Mouse (Mus musculus): ENCODE data around the gene 1110059E24Rik. TPM values are rescaled to one million over a fixed set of nuclear protein-coding genes. Genes with fewer than 3 reads are reported as not detected.
A peak's percentile ranks its signal among the peaks of the same experiment; 100 is the strongest.

1110059E24Rik gene
- polyA plus RNA-seq, 1 experiment from 2014 or later = 74.2 TPM

DNA sequence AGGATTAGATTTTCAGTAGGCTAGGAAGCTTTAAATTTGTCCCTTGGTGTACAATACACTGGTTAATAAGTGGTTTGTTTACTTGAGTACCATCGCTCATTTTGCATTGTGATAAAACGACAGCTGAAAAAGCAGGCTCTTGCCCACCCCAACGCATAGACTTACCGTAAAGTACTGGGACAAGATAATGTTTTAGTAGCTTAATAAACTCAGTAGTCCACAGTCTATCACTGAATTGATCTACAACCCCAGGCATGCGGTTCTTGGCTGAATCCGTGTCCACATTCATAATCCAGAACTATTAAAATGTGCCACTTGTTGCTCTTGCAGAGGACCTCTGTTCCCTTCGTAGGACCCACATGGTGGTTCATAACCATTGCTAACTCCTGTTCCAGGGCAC, 2.0 kb upstream of the 1110059E24Rik start:
- Histone ChIP-seq H3K9ac (replicated peaks; ENCODE audit: low read length) (no peak overlapping the region), H3K9me3 (replicated peaks; ENCODE audit: control insufficient read depth, low read length) (no peaks in the 10 kb centered on the region)
- 81% methylated on average over 7 of the region's 7 CpGs for WGBS

DNA sequence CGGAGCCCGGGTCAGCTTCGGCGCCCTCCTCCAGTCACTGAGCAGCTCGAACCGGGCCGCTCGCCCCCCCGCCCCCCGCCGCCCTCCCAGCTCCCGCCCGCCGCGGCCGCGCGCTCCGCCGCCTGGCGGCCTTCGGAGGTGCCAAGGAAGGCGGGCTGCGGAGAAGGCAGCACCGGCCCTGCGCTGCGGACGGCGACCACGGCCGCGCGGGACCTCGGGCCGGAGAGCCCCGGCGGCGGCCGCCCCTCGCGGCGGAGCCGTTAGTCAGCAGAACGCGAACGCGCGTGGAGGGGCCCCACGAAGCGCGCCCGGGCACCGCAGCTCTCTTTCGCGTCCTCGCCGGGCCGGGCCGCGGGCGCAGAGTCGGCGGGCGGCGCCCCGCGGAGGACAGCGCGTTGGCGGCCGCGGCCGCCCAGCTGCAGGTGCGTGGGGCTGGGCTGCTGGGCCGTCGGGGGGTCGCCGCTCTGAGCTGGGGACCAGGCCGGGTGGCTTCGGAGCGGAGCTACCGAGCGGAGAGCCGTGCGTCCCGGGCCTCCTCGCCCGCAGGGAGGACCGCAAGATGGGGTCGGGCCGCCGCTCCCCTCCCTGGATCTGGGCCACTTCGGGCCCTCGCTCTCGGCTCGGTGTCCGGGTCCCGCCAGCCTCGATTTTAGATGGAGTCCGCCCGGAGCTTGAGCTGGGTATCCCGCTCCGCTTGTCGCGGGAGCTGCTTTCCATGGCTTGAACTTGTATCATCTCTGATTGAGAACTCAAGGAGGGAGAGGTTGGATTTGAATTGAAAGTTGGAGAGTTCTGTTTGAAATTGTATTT, 601 bp upstream of the 1110059E24Rik start, which contains the start of gene Abhd17b:
Gene Abhd17b (plus strand): TSS at position 14 of the 810 bp plus-strand sequence.
- Histone ChIP-seq H3K27me3 (ENCODE audit: control insufficient read depth, insufficient read depth, low read length) (no peaks in the 10 kb centered on the region), H3K4me1 (ENCODE audit: control insufficient read depth, insufficient read depth, low read length) (no peaks in the 10 kb centered on the region), H3K9ac (replicated peaks; ENCODE audit: low read length) (peak within 1 kb of the TSS; percentile 90), H3K4me2 (ENCODE audit: low read depth, low read length) (peak within 1 kb of the TSS; percentile 64), H3K4me3 (ENCODE audit: low read depth, low read length) (peak within 1 kb of the TSS; percentile 88), H3K9me3 (replicated peaks; ENCODE audit: control insufficient read depth, low read length) (no peaks in the 10 kb centered on the region), H3K27ac (replicated peaks; ENCODE audit: low read depth, low read length) (peak within 1 kb of the TSS; percentile 97), H3K36me3 (replicated peaks; ENCODE audit: control insufficient read depth, insufficient read depth, low read depth, low read length) (no peaks in the 10 kb centered on the region)
- WGBS = 0% methylated on average over 52 of the region's 105 CpGs
- ATAC-seq (replicated peaks; ENCODE audit: insufficient number of reproducible peaks, low FRiP score, low TSS enrichment, low read depth) (peak; percentile 57), DNase-seq (ENCODE audit: low spot score) (peak; percentile 64)

More for the DNA sequence above, 2.0 kb upstream of the 1110059E24Rik start:
- Histone ChIP-seq H3K27me3 (ENCODE audit: control insufficient read depth, insufficient read depth, low read length) (no peaks in the 10 kb centered on the region), H3K27ac (replicated peaks; ENCODE audit: low read depth, low read length) (no peak overlapping the region), H3K4me2 (ENCODE audit: low read depth, low read length) (peak overlapping the region; percentile 34; the same call in 1 of the 2 replicates), H3K4me3 (ENCODE audit: low read depth, low read length) (peak overlapping the region; percentile 88), H3K36me3 (replicated peaks; ENCODE audit: control insufficient read depth, insufficient read depth, low read depth, low read length) (no peaks in the 10 kb centered on the region), H3K4me1 (ENCODE audit: control insufficient read depth, insufficient read depth, low read length) (no peaks in the 10 kb centered on the region)
- no peak for ATAC-seq (replicated peaks; ENCODE audit: insufficient number of reproducible peaks, low FRiP score, low TSS enrichment, low read depth)
- no peak for DNase-seq (ENCODE audit: low spot score)

GRCm38 (mm10) chr19:21651664-21652063, 1.1 kb downstream of the 1110059E24Rik start:
- Histone ChIP-seq H3K4me1 (ENCODE audit: control insufficient read depth, insufficient read depth, low read length) (no peaks in the 10 kb centered on the region), H3K4me2 (ENCODE audit: low read depth, low read length) (peak overlapping the region; percentile 64), H3K4me3 (ENCODE audit: low read depth, low read length) (peak overlapping the region; percentile 88), H3K36me3 (replicated peaks; ENCODE audit: control insufficient read depth, insufficient read depth, low read depth, low read length) (no peaks in the 10 kb centered on the region), H3K27ac (replicated peaks; ENCODE audit: low read depth, low read length) (no peak overlapping the region), H3K9me3 (replicated peaks; ENCODE audit: control insufficient read depth, low read length) (no peaks in the 10 kb centered on the region), H3K9ac (replicated peaks; ENCODE audit: low read length) (peak overlapping the region; percentile 71; the same call in 1 of the 2 replicates), H3K27me3 (ENCODE audit: control insufficient read depth, insufficient read depth, low read length) (no peaks in the 10 kb centered on the region)
- WGBS = 37% methylated on average over 6 of the region's 6 CpGs
- peak; percentile 11 for DNase-seq (ENCODE audit: low spot score)
- ATAC-seq (replicated peaks; ENCODE audit: insufficient number of reproducible peaks, low FRiP score, low TSS enrichment, low read depth) = no peak

DNA sequence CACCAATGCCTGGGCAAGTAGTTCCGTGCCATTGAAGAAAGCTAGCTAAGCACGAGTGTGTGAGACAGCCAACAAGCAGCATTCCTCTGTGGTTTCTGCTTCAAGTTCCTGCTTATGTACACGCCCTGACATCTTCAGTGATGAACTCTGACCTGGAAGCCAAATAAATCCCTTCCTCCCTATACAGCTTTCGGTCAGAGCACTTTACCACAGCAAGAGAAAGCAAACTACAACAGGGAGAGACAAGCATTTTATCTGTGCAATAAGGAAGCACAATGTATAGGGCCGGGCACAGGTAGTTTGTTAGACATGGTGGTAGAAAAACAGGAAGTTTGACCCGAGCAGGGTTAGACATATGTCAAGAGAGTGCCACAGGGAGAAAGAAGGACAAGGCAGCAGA, 6.6 kb downstream of the 1110059E24Rik start:
- Histone ChIP-seq H3K9me3 (replicated peaks; ENCODE audit: control insufficient read depth, low read length) (no peaks in the 10 kb centered on the region), H3K27ac (replicated peaks; ENCODE audit: low read depth, low read length) (no peak overlapping the region), H3K9ac (replicated peaks; ENCODE audit: low read length) (no peak overlapping the region), H3K4me1 (ENCODE audit: control insufficient read depth, insufficient read depth, low read length) (no peaks in the 10 kb centered on the region), H3K4me2 (ENCODE audit: low read depth, low read length) (no peak overlapping the region), H3K36me3 (replicated peaks; ENCODE audit: control insufficient read depth, insufficient read depth, low read depth, low read length) (no peaks in the 10 kb centered on the region), H3K4me3 (ENCODE audit: low read depth, low read length) (no peak overlapping the region), H3K27me3 (ENCODE audit: control insufficient read depth, insufficient read depth, low read length) (no peaks in the 10 kb centered on the region)
- no peak for DNase-seq (ENCODE audit: low spot score)
- 78% methylated on average over 6 of the region's 6 CpGs for WGBS
- ATAC-seq (replicated peaks; ENCODE audit: insufficient number of reproducible peaks, low FRiP score, low TSS enrichment, low read depth) = no peak

- Histone ChIP-seq H3K9ac (replicated peaks; ENCODE audit: low read length) (no peak overlapping the region), H3K9me3 (replicated peaks; ENCODE audit: control insufficient read depth, low read length) (no peaks in the 10 kb centered on the region), H3K4me1 (ENCODE audit: control insufficient read depth, insufficient read depth, low read length) (no peaks in the 10 kb centered on the region), H3K4me2 (ENCODE audit: low read depth, low read length) (no peak overlapping the region), H3K4me3 (ENCODE audit: low read depth, low read length) (no peak overlapping the region), H3K27ac (replicated peaks; ENCODE audit: low read depth, low read length) (no peak overlapping the region), H3K27me3 (ENCODE audit: control insufficient read depth, insufficient read depth, low read length) (no peaks in the 10 kb centered on the region), H3K36me3 (replicated peaks; ENCODE audit: control insufficient read depth, insufficient read depth, low read depth, low read length) (no peaks in the 10 kb centered on the region)
- WGBS = 74% methylated on average over 4 of the region's 4 CpGs
- ATAC-seq (replicated peaks; ENCODE audit: insufficient number of reproducible peaks, low FRiP score, low TSS enrichment, low read depth) (no peak), DNase-seq (ENCODE audit: low spot score) (no peak)
Measured at GRCm38 (mm10) chr19:21645301-21645700, 7.5 kb downstream of the 1110059E24Rik start.

DNA sequence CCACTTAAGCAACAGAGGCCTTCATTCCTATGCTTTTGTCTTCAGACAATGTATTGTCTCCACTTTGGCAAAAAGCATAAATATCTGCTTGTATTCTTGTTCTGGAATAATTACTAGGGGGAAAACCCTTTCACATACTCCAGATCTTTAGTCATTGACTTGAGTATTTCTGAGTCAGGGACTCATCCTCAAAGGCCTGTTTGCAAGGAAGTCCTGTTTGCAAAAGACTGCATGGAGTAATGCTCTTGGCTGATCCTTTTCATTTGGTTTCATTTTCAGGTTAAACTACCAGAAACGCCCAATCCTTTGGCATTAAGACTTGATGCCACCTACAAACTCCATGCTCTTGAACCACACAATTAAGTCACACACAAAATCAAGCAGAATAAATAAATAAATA, 8.8 kb downstream of the 1110059E24Rik start:
- DNase-seq (ENCODE audit: low spot score) (no peak), ATAC-seq (replicated peaks; ENCODE audit: insufficient number of reproducible peaks, low FRiP score, low TSS enrichment, low read depth) (no peak)
- no peaks in the 10 kb centered on the region for H3K9me3 ChIP-seq (replicated peaks; ENCODE audit: control insufficient read depth, low read length)
- H3K27ac ChIP-seq (replicated peaks; ENCODE audit: low read depth, low read length) = no peak overlapping the region
- WGBS = 80% methylated on average over 1 of the region's 1 CpGs
- H3K27me3 ChIP-seq (ENCODE audit: control insufficient read depth, insufficient read depth, low read length) = no peaks in the 10 kb centered on the region
- H3K36me3 ChIP-seq (replicated peaks; ENCODE audit: control insufficient read depth, insufficient read depth, low read depth, low read length) = no peaks in the 10 kb centered on the region
- H3K4me3 ChIP-seq (ENCODE audit: low read depth, low read length) = no peak overlapping the region
- H3K4me1 ChIP-seq (ENCODE audit: control insufficient read depth, insufficient read depth, low read length) = no peaks in the 10 kb centered on the region
- no peak overlapping the region for H3K9ac ChIP-seq (replicated peaks; ENCODE audit: low read length)
- H3K4me2 ChIP-seq (ENCODE audit: low read depth, low read length) = no peak overlapping the region

DNA sequence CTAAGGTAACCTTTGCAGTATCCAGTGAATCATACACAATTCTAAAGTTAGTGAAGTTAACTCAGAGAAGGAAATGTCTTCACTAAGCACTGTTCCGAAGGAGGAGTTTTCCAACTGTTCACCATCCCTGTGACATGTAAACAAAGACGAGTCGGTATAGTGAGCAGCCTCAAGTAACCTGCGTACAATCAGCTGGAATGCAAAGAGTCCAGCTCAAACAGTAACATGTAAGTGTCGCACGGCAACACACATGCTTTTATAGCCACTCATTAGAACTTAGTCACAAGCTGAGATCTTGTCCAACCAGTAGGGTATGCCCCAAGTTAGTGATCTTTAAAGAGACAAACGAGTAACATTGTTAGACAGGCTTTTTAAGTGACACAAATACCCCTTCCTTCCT, 15.1 kb downstream of the 1110059E24Rik start:
- 82% methylated on average over 7 of the region's 7 CpGs for WGBS
- Histone ChIP-seq H3K27ac (replicated peaks; ENCODE audit: low read depth, low read length) (no peak overlapping the region), H3K27me3 (ENCODE audit: control insufficient read depth, insufficient read depth, low read length) (no peaks in the 10 kb centered on the region), H3K36me3 (replicated peaks; ENCODE audit: control insufficient read depth, insufficient read depth, low read depth, low read length) (no peaks in the 10 kb centered on the region), H3K4me1 (ENCODE audit: control insufficient read depth, insufficient read depth, low read length) (no peaks in the 10 kb centered on the region), H3K4me3 (ENCODE audit: low read depth, low read length) (no peak overlapping the region), H3K4me2 (ENCODE audit: low read depth, low read length) (no peak overlapping the region), H3K9me3 (replicated peaks; ENCODE audit: control insufficient read depth, low read length) (no peaks in the 10 kb centered on the region), H3K9ac (replicated peaks; ENCODE audit: low read length) (no peak overlapping the region)
- no peak for DNase-seq (ENCODE audit: low spot score)
- ATAC-seq (replicated peaks; ENCODE audit: insufficient number of reproducible peaks, low FRiP score, low TSS enrichment, low read depth) = no peak

GRCm38 (mm10) chr19:21636907-21637306, 15.9 kb downstream of the 1110059E24Rik start:
- H3K27ac ChIP-seq (replicated peaks; ENCODE audit: low read depth, low read length) = no peak overlapping the region
- no peak overlapping the region for H3K4me3 ChIP-seq (ENCODE audit: low read depth, low read length)
- H3K4me2 ChIP-seq (ENCODE audit: low read depth, low read length) = no peak overlapping the region
- ATAC-seq (replicated peaks; ENCODE audit: insufficient number of reproducible peaks, low FRiP score, low TSS enrichment, low read depth) = no peak
- no peaks in the 10 kb centered on the region for H3K36me3 ChIP-seq (replicated peaks; ENCODE audit: control insufficient read depth, insufficient read depth, low read depth, low read length)
- DNase-seq (ENCODE audit: low spot score) = no peak
- WGBS = 74% methylated on average over 3 of the region's 3 CpGs
- no peaks in the 10 kb centered on the region for H3K27me3 ChIP-seq (ENCODE audit: control insufficient read depth, insufficient read depth, low read length)
- H3K4me1 ChIP-seq (ENCODE audit: control insufficient read depth, insufficient read depth, low read length) = no peaks in the 10 kb centered on the region
- H3K9me3 ChIP-seq (replicated peaks; ENCODE audit: control insufficient read depth, low read length) = no peaks in the 10 kb centered on the region
- H3K9ac ChIP-seq (replicated peaks; ENCODE audit: low read length) = no peak overlapping the region

All from embryonic facial prominence, embryonic 11.5 days (tissue).